Mouse (Mus musculus) urinary bladder, postnatal 14 days (tissue): Measurements from ENCODE around the gene Bbs5.
"Not testable (repeated sequence)": the region's sequence is repeated elsewhere in the genome, so short reads cannot be mapped to it uniquely, and the experiment has no call there.

Experiments used
- DNase-seq: peaks from one replicate; pipeline ENCODE4 v3.0.0; 2021; ENCODE audit warnings: low spot score

Gene Bbs5

GRCm38 (mm10) chr2:69646726-69647490 is at the start of gene Bbs5:
Bbs5 (plus strand) TSS chr2:69647171.
- peak; percentile 94 for DNase-seq

- no peak for DNase-seq
These were observed 43.1 kb upstream of the Bbs5 start for GRCm38 (mm10) chr2:69603726-69604393.

DNA sequence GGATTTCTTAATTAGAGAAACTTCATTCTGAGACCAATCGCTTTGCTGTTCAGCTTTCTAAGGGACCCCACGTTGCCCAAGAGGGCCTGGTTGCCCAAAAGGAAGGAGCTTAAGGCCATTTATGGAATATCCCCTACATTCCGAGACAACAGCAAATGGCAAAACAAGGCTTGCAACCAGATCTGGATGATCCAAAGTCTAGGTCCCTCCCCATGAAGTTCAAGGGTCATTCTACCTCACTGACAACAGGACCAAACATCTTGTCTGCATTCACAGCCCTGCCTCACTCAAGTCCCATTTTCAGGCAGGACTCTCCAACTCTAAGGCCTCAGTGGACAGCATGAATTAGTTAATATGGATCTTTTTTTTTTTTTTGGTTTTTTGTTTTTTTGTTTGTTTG is 40.4 kb upstream of the Bbs5 start:
- no peak for DNase-seq

DNA sequence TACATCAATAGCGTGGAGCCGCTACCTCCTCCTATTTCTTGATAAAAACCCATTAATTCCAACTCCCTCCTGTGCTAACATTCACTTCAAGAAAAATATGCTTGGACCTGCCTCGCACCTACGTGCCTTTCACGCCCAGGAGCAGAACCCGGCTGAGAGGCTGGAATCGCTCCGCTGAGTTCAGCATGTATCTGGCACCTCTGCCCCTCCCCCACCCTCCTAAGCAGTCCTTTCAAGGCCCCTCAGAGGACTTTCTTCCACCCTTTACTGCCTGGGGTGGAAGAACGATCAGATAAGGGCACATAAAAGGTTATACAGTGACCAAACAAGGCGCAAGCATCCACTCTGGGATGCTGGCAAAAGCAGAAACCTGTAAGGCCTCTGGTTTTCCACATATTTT is 34.7 kb upstream of the Bbs5 start:
- DNase-seq, result no peak

GRCm38 (mm10) chr2:69612716-69613115 is 34.3 kb upstream of the Bbs5 start:
- no peak for DNase-seq

- DNase-seq, result peak; percentile 24
These were observed 33.7 kb upstream of the Bbs5 start for GRCm38 (mm10) chr2:69613237-69613636.

- DNase-seq, result no peak
These were observed 28.6 kb upstream of the Bbs5 start for GRCm38 (mm10) chr2:69618336-69618735.

DNA sequence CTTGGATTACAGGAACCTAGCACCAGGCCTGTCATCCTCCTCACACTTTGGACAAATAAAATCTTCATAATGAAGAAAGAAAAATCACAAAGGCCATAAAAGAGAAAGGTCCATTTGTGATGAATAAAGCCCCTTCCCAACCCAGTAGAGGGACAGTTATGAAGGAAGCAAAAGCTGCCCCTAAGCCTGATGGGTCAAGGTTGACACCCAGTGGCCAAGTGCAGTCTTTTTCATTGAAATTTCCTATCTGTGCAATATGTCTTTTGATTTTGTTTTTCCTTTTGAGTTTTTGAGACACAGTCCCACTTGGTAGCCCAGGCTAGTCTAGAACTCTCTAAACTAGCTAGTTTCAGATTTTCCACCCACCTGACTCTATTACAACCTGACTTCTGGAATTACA is 27.7 kb upstream of the Bbs5 start:
- no peak for DNase-seq

DNA sequence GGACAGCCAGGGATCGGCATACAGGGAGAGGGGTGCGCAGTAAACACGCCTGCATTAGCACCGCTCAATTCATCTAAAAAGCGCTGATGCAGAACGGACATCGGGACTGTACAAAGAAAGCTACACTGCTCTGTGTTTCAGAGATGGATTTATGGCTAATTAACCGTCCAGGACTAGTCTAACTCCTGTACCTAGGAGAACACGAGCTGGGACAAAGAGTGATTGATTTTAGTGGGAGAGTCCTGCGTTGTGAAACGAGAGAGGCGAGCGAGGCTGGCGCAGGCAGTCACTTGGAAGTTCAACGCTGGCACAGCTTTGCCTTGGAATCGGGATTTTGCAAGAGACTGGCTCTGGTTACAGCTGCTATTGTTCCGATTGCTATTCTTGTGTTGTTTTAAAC is 17.8 kb upstream of the Bbs5 start:
- DNase-seq, result peak; percentile 12

DNA sequence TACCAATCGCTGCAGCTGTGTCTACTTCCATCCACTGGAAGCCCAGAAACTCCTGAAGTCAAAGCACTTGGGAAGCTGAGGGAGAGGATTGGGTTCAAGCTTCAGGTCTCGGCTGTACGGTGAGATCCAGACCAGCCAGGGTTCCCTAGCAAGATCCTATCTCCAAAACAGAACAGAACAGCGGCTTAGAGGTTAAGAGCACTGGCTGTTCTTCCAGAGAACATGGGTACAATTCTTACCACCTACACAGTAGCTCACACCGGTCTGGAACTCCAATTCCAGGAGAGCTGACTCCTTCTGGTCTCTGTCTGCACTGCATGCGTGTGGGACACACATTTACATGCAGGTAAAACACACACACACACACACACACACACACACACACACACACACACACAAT is 17.1 kb upstream of the Bbs5 start:
- no peak for DNase-seq

- peak; percentile 78 for DNase-seq
These were observed 16.2 kb upstream of the Bbs5 start for GRCm38 (mm10) chr2:69630792-69631191.

DNA sequence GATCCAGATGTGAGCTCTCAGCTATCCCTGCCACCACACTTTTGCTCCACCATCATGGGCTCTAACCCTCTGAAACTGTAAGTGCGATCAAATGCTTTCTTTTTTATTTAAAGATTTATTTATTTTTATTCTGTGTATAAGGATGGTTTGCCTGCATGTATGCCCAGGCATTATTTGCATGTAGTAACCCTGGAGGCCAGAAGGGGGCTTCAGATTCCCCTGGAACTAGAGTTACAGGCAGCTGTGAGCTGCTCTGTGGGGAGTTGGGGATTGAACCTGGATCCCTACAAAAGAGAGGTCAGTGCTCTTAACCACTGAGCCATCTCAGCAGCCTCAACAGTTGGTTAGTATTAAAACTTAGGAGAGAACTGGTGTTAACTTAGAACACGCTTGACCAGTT is 15.5 kb upstream of the Bbs5 start:
- DNase-seq, result no peak

GRCm38 (mm10) chr2:69635064-69635701 is 11.8 kb upstream of the Bbs5 start:
- DNase-seq, result peak; percentile 49

- DNase-seq, result peak; percentile 49
These were observed 11.2 kb upstream of the Bbs5 start for GRCm38 (mm10) chr2:69635807-69636206.

DNA sequence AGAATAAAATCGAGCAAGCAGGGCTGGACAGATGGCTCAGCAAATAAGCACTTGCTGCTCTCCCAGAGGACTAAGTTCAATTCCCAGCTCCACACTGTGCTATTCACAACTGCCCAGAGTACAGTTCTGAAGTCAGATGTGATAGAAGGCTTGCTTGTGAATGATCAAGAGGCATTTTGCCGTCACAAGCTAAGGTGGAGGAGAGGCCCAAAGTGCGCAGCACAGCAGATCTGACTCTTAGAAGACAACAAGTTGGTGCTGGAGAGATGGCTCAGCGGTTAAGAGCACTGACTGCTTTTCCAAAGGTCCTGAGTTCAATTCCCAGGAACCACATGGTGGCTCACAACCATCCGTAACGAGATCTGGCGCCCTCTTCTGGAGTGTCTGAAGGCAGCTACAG is 9.0 kb upstream of the Bbs5 start:
- not testable (repeated sequence) for DNase-seq

- no peak for DNase-seq
These were observed 6.9 kb upstream of the Bbs5 start for GRCm38 (mm10) chr2:69640100-69640499.

GRCm38 (mm10) chr2:69644968-69645617 is 1.9 kb upstream of the Bbs5 start:
- no peak for DNase-seq

- no peak for DNase-seq
These were observed 2.7 kb downstream of the Bbs5 start for GRCm38 (mm10) chr2:69649716-69650115.

DNA sequence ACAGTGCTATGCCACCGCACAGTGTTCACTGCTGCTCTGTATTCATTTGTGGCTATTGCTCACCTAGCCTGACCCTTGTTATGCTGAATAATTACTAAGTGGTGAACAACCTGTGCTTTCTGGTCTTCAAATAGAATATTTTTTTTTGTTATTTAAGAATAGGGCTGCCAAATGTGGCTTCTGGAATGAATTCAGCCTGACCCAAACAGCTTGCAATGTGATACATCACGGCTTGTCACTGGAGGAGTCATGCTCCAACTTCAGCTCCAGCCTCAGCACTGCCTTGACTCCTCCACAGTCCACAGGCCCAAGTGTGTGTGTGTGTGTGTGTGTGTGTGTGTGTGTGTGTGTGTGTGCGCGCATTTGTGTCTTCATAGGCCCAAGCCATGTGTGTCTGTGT is 12.4 kb downstream of the Bbs5 start:
- DNase-seq, result no peak

GRCm38 (mm10) chr2:69663827-69664476 is 17.0 kb downstream of the Bbs5 start:
- no peak for DNase-seq

GRCm38 (mm10) chr2:69667656-69668055 is 20.7 kb downstream of the Bbs5 start:
- no peak for DNase-seq

DNA sequence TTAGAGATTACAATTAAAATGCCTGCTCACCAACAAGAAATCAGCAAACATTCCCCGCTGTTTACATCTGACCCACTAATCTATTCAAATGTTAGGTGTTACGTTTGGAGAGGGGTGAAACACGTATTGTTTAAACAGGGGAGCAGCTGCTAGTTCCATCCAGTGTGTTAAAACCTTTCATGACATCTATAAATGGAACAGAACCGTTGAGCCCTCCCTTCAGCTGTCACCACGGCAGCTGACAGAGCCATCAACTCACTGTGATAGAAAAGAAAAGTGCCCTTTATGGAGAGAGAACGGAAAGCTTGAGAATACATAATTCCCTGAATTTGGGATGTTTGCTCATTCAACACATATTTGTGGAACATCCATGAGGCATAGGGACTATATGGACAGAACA is 21.4 kb downstream of the Bbs5 start:
- no peak for DNase-seq
